Mouse (Mus musculus): ENCODE measurements around the gene 6330409D20Rik. TPM values are rescaled to one million over a fixed set of nuclear protein-coding genes. Genes with fewer than 3 reads are reported as not detected.

6330409D20Rik gene
- 0.26 TPM in 1 of 2 replicates, not detected in the other for polyA plus RNA-seq (2015; fragmentation: Nextera tagmentation; extraction: Ambion mirVana)

DNA sequence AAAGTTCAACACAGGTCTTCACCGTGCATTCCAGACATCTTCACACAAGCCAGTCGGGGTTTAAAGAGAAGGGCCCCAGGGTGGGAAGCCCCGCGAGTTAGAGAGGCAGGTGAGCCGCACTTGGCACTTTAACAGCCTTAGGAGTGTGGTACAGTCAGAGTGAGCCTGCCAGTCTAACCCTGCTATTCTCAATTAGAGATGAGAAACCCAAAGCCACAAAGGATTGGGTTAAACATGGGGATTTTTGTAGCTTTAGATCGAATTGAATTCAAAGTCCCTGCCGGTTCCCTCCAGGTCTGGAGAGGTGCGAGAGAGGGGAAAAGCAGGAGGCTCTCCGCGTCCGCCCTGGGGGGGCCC is at the start of gene 6330409D20Rik:
Gene 6330409D20Rik (minus strand): TSS at position 101 of the 357 bp plus-strand sequence.
- H3K27ac ChIP-seq (ENCODE audit: low read length): no peak within 1 kb of the TSS

GRCm38 (mm10) chr2:32788581-32788980 is 47.8 kb upstream of the 6330409D20Rik start:
- H3K4me3 ChIP-seq (ENCODE audit: low read length): no peak overlapping the region
- no peak for ATAC-seq

More for the DNA sequence above, at the start of gene 6330409D20Rik:
- peak within 1 kb of the TSS; percentile 84 for H3K4me2 ChIP-seq (ENCODE audit: low read depth, low read length)
- 12% methylated on average over 11 of the region's 11 CpGs for WGBS
- H3K27me3 ChIP-seq (replicated peaks; ENCODE audit: control insufficient read depth, insufficient read depth, low read length): peaks cover 19% of the 10 kb centered on the region
- H3K36me3 ChIP-seq (ENCODE audit: control insufficient read depth, insufficient read depth, low read length): 0 out of 2 replicates have a peak, but pooled peaks cover 2% of the 10 kb centered on the region
- no peak for ATAC-seq
- H3K4me1 ChIP-seq (ENCODE audit: control insufficient read depth, insufficient read depth, low read length): peaks cover 30% of the 10 kb centered on the region
- no peaks in the 10 kb centered on the region for H3K9me3 ChIP-seq (ENCODE audit: control insufficient read depth, low read length)
- peak within 1 kb of the TSS; percentile 48 for H3K4me3 ChIP-seq (ENCODE audit: low read length)
- H3K9ac ChIP-seq (ENCODE audit: low read depth, low read length): peak within 1 kb of the TSS; percentile 64

GRCm38 (mm10) chr2:32787176-32787575 is 46.4 kb upstream of the 6330409D20Rik start:
- no peaks in the 10 kb centered on the region for H3K27me3 ChIP-seq (replicated peaks; ENCODE audit: control insufficient read depth, insufficient read depth, low read length)
- no peak for ATAC-seq
- no peak overlapping the region for H3K4me2 ChIP-seq (ENCODE audit: low read depth, low read length)
- H3K4me1 ChIP-seq (ENCODE audit: control insufficient read depth, insufficient read depth, low read length): peaks cover 4% of the 10 kb centered on the region; the same call in 1 of the 2 replicates
- H3K9ac ChIP-seq (ENCODE audit: low read depth, low read length): no peak overlapping the region
- H3K9me3 ChIP-seq (ENCODE audit: control insufficient read depth, low read length): no peaks in the 10 kb centered on the region
- H3K4me3 ChIP-seq (ENCODE audit: low read length): no peak overlapping the region
- 66% methylated on average over 6 of the region's 6 CpGs for WGBS
- H3K36me3 ChIP-seq (ENCODE audit: control insufficient read depth, insufficient read depth, low read length): no peaks in the 10 kb centered on the region
- no peak overlapping the region for H3K27ac ChIP-seq (ENCODE audit: low read length)

More at GRCm38 (mm10) chr2:32788581-32788980, 47.8 kb upstream of the 6330409D20Rik start:
- H3K4me2 ChIP-seq (ENCODE audit: low read depth, low read length): no peak overlapping the region
- H3K27ac ChIP-seq (ENCODE audit: low read length): no peak overlapping the region
- peaks cover 4% of the 10 kb centered on the region; the same call in 1 of the 2 replicates for H3K4me1 ChIP-seq (ENCODE audit: control insufficient read depth, insufficient read depth, low read length)
- no peaks in the 10 kb centered on the region for H3K36me3 ChIP-seq (ENCODE audit: control insufficient read depth, insufficient read depth, low read length)
- H3K9me3 ChIP-seq (ENCODE audit: control insufficient read depth, low read length): no peaks in the 10 kb centered on the region
- no peaks in the 10 kb centered on the region for H3K27me3 ChIP-seq (replicated peaks; ENCODE audit: control insufficient read depth, insufficient read depth, low read length)
- no peak overlapping the region for H3K9ac ChIP-seq (ENCODE audit: low read depth, low read length)
- WGBS: 46% methylated on average over 2 of the region's 2 CpGs

GRCm38 (mm10) chr2:32784048-32784681 is 43.3 kb upstream of the 6330409D20Rik start, which contains the start of gene Cfap157:
Cfap157 (minus strand) TSS chr2:32784428.
- Histone ChIP-seq H3K36me3 (ENCODE audit: control insufficient read depth, insufficient read depth, low read length) (no peaks in the 10 kb centered on the region), H3K4me3 (ENCODE audit: low read length) (no peak within 1 kb of the TSS), H3K27me3 (replicated peaks; ENCODE audit: control insufficient read depth, insufficient read depth, low read length) (no peaks in the 10 kb centered on the region), H3K27ac (ENCODE audit: low read length) (no peak within 1 kb of the TSS), H3K4me1 (ENCODE audit: control insufficient read depth, insufficient read depth, low read length) (peaks cover 4% of the 10 kb centered on the region; the same call in 1 of the 2 replicates), H3K9ac (ENCODE audit: low read depth, low read length) (no peak within 1 kb of the TSS), H3K9me3 (ENCODE audit: control insufficient read depth, low read length) (no peaks in the 10 kb centered on the region), H3K4me2 (ENCODE audit: low read depth, low read length) (no peak within 1 kb of the TSS)
- no peak for ATAC-seq
- 68% methylated on average over 4 of the region's 4 CpGs for WGBS

DNA sequence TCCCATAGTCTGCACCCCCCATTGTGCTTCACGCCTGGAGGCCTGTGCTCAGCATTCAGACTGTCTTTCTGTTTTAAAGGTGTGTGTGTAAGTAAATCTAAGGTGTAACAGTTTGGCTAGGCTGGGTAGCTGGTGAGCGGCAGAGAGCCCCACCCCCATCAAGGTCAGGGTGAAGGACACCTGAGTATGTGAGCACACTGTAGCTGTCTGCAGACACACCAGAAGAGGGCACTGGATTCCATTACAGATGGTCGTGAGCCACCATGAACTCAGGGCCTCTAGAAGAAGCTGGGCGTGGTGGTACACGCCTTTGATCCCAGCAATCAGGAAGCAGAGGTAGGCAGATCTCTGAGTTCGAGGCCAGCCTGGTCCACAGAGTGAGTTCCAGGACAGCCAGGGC is 40.9 kb upstream of the 6330409D20Rik start:
- 70% methylated on average over 6 of the region's 6 CpGs for WGBS
- H3K9me3 ChIP-seq (ENCODE audit: control insufficient read depth, low read length): no peaks in the 10 kb centered on the region
- H3K4me3 ChIP-seq (ENCODE audit: low read length): no peak overlapping the region
- H3K4me1 ChIP-seq (ENCODE audit: control insufficient read depth, insufficient read depth, low read length): peaks cover 4% of the 10 kb centered on the region; the same call in 1 of the 2 replicates
- no peaks in the 10 kb centered on the region for H3K27me3 ChIP-seq (replicated peaks; ENCODE audit: control insufficient read depth, insufficient read depth, low read length)
- no peak overlapping the region for H3K9ac ChIP-seq (ENCODE audit: low read depth, low read length)
- no peak overlapping the region for H3K4me2 ChIP-seq (ENCODE audit: low read depth, low read length)
- no peak overlapping the region for H3K27ac ChIP-seq (ENCODE audit: low read length)
- no peak for ATAC-seq
- H3K36me3 ChIP-seq (ENCODE audit: control insufficient read depth, insufficient read depth, low read length): no peaks in the 10 kb centered on the region

- WGBS: 93% methylated on average over 6 of the region's 6 CpGs
- H3K27me3 ChIP-seq (replicated peaks; ENCODE audit: control insufficient read depth, insufficient read depth, low read length): no peaks in the 10 kb centered on the region
Measured at GRCm38 (mm10) chr2:32779714-32780113, 38.9 kb upstream of the 6330409D20Rik start.

GRCm38 (mm10) chr2:32779131-32779530 is 38.3 kb upstream of the 6330409D20Rik start:
- peaks cover 15% of the 10 kb centered on the region for H3K4me1 ChIP-seq (ENCODE audit: control insufficient read depth, insufficient read depth, low read length)
- H3K9ac ChIP-seq (ENCODE audit: low read depth, low read length): no peak overlapping the region
- H3K4me3 ChIP-seq (ENCODE audit: low read length): no peak overlapping the region
- H3K27me3 ChIP-seq (replicated peaks; ENCODE audit: control insufficient read depth, insufficient read depth, low read length): no peaks in the 10 kb centered on the region
- WGBS: 23% methylated on average over 8 of the region's 8 CpGs
- no peak overlapping the region for H3K4me2 ChIP-seq (ENCODE audit: low read depth, low read length)
- no peak overlapping the region for H3K27ac ChIP-seq (ENCODE audit: low read length)
- H3K9me3 ChIP-seq (ENCODE audit: control insufficient read depth, low read length): no peaks in the 10 kb centered on the region
- no peaks in the 10 kb centered on the region for H3K36me3 ChIP-seq (ENCODE audit: control insufficient read depth, insufficient read depth, low read length)
- no peak for ATAC-seq

More at GRCm38 (mm10) chr2:32779714-32780113, 38.9 kb upstream of the 6330409D20Rik start:
- Histone ChIP-seq H3K4me3 (ENCODE audit: low read length) (no peak overlapping the region), H3K4me2 (ENCODE audit: low read depth, low read length) (no peak overlapping the region), H3K9me3 (ENCODE audit: control insufficient read depth, low read length) (no peaks in the 10 kb centered on the region), H3K4me1 (ENCODE audit: control insufficient read depth, insufficient read depth, low read length) (peaks cover 15% of the 10 kb centered on the region), H3K27ac (ENCODE audit: low read length) (no peak overlapping the region), H3K9ac (ENCODE audit: low read depth, low read length) (no peak overlapping the region), H3K36me3 (ENCODE audit: control insufficient read depth, insufficient read depth, low read length) (no peaks in the 10 kb centered on the region)
- no peak for ATAC-seq

GRCm38 (mm10) chr2:32778081-32778480 is 37.3 kb upstream of the 6330409D20Rik start:
- peaks cover 13% of the 10 kb centered on the region for H3K4me1 ChIP-seq (ENCODE audit: control insufficient read depth, insufficient read depth, low read length)
- no peaks in the 10 kb centered on the region for H3K36me3 ChIP-seq (ENCODE audit: control insufficient read depth, insufficient read depth, low read length)
- H3K27ac ChIP-seq (ENCODE audit: low read length): no peak overlapping the region
- no peak overlapping the region for H3K9ac ChIP-seq (ENCODE audit: low read depth, low read length)
- ATAC-seq: no peak
- H3K4me2 ChIP-seq (ENCODE audit: low read depth, low read length): no peak overlapping the region
- H3K4me3 ChIP-seq (ENCODE audit: low read length): no peak overlapping the region
- WGBS: 92% methylated on average over 6 of the region's 6 CpGs
- no peaks in the 10 kb centered on the region for H3K27me3 ChIP-seq (replicated peaks; ENCODE audit: control insufficient read depth, insufficient read depth, low read length)
- no peaks in the 10 kb centered on the region for H3K9me3 ChIP-seq (ENCODE audit: control insufficient read depth, low read length)

DNA sequence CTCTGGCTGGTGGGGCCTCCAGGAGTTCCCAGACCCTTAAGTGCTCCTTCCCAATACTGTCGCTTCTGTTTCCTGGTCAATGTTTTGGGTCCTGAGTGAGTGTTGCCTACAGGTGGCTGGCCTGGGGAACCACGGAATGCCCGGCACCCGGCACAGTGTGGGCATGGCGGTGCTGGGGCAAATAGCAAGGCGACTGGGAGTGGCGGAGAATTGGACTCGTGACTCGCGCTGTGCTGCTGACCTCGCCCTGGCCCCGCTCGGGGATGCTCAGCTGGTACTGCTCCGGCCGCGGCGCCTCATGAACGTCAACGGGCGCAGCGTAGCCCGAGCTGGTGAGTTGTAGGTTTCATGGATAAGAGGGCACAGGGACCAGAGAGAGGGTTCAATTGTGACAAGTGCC is 35.4 kb upstream of the 6330409D20Rik start:
- 24% methylated on average over 22 of the region's 22 CpGs for WGBS
- Histone ChIP-seq H3K27me3 (replicated peaks; ENCODE audit: control insufficient read depth, insufficient read depth, low read length) (no peaks in the 10 kb centered on the region), H3K27ac (ENCODE audit: low read length) (no peak overlapping the region), H3K4me1 (ENCODE audit: control insufficient read depth, insufficient read depth, low read length) (peaks cover 17% of the 10 kb centered on the region), H3K4me3 (ENCODE audit: low read length) (peak overlapping the region; percentile 64), H3K36me3 (ENCODE audit: control insufficient read depth, insufficient read depth, low read length) (no peaks in the 10 kb centered on the region), H3K4me2 (ENCODE audit: low read depth, low read length) (peak overlapping the region; percentile 93), H3K9ac (ENCODE audit: low read depth, low read length) (peak overlapping the region; percentile 67), H3K9me3 (ENCODE audit: control insufficient read depth, low read length) (no peaks in the 10 kb centered on the region)
- ATAC-seq: no peak
